Mouse (Mus musculus) E14TG2a.4 (cell line): ENCODE measurements at regions not wholly inside any gene's neighbourhood (a gene's known extent, or its start where the extent isn't known, plus 50 kb on each side); places are given as distances from the start of the nearest gene placed in this dataset.

Experiments used
- CTCF ChIP-seq: conservative IDR thresholded peaks from 2 replicates; pipeline ENCODE4 v1.5.1; 2014; ENCODE audit warnings: low read length
- NANOG ChIP-seq: IDR thresholded peaks from 2 replicates; pipeline ENCODE4 v1.6.1; 2014; ENCODE audit warnings: borderline replicate concordance, low read length, mixed read lengths
- POU5F1 ChIP-seq: IDR thresholded peaks from 2 replicates; pipeline ENCODE4 v1.6.1; 2014; ENCODE audit warnings: low read length, borderline replicate concordance

GRCm38 (mm10) chr1:71893636-71894035, 240.6 kb upstream of the Fn1 start:
- TF ChIP-seq CTCF (no peak), NANOG (no peak), POU5F1 (no peak)
